39 mouse cellular contexts compared by ENCODE assay signal in the genomic region with DNA sequence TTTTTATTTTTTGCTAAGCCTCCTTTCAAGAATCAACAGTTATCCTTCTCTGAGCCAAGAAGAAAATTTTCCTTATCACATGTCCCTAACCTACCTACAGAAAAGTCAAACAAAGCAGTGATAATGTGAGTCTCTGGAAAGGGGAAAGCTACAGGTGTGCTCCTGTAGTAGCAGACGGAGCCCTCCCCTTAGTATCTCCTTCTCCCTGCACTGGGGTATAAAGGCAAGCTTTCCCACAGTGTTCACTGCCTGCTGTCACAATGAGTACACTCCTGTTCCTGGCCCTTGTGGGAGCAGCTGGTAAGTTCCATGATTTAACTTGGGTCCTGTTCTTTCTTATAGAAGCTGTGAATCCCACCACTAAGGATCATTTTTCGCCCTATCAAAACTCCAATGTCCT. TPM values are rescaled to one million over a fixed set of nuclear protein-coding genes. Genes with fewer than 3 reads are reported as not detected.
"Had no signal": no experiment of that assay in that cellular context is flagged by ENCODE, and none has a peak within 500 bp of the region (broad histone marks: within the 10 kb centered on the region; RNA-seq: fewer than 3 reads in every experiment).

Gene Try10, plus strand, starts transcription at position 174 of the 400 bp plus-strand sequence.

- ATAC-seq: forebrain, embryonic 16.5 days; hindbrain, postnatal 0 days had no signal

- H3K27ac ChIP-seq: gastrocnemius, adult 2 months; heart, adult 2 months; heart, embryonic 13.5 days; heart, embryonic 15.5 days; hindbrain, embryonic 13.5 days; hindbrain, embryonic 15.5 days; hindbrain, postnatal 0 days; kidney, embryonic 15.5 days; kidney, postnatal 0 days; limb, embryonic 13.5 days; limb, embryonic 15.5 days had no signal

- H3K27me3 ChIP-seq: heart, embryonic 13.5 days; heart, embryonic 15.5 days; hindbrain, embryonic 13.5 days; hindbrain, embryonic 15.5 days; kidney, embryonic 15.5 days; limb, embryonic 13.5 days; limb, embryonic 15.5 days had no signal

- H3K9me3 ChIP-seq: heart, embryonic 13.5 days; heart, embryonic 15.5 days; hindbrain, embryonic 13.5 days; hindbrain, embryonic 15.5 days; kidney, embryonic 15.5 days; limb, embryonic 13.5 days; limb, embryonic 15.5 days had no signal

- H3K9ac ChIP-seq: heart, embryonic 13.5 days; heart, embryonic 15.5 days; hindbrain, embryonic 13.5 days; hindbrain, embryonic 15.5 days; kidney, embryonic 15.5 days; limb, embryonic 13.5 days; limb, embryonic 15.5 days had no signal

- H3K36me3 ChIP-seq: heart, embryonic 13.5 days; heart, embryonic 15.5 days; hindbrain, embryonic 13.5 days; hindbrain, embryonic 15.5 days; kidney, embryonic 15.5 days; limb, embryonic 13.5 days; limb, embryonic 15.5 days had no signal

- H3K4me2 ChIP-seq: heart, embryonic 11.5 days; heart, embryonic 13.5 days; heart, embryonic 15.5 days; hindbrain, embryonic 13.5 days; hindbrain, embryonic 15.5 days; kidney, embryonic 15.5 days; limb, embryonic 13.5 days; limb, embryonic 15.5 days had no signal

- H3K4me3 ChIP-seq: gastrocnemius, adult 2 months; heart, adult 2 months; heart, embryonic 13.5 days; heart, embryonic 15.5 days; hindbrain, embryonic 13.5 days; hindbrain, embryonic 15.5 days; kidney, embryonic 15.5 days; limb, embryonic 13.5 days; limb, embryonic 15.5 days had no signal

- H3K4me1 ChIP-seq: heart, embryonic 13.5 days; heart, embryonic 15.5 days; hindbrain, embryonic 13.5 days; hindbrain, embryonic 15.5 days; kidney, embryonic 15.5 days; limb, embryonic 13.5 days; limb, embryonic 15.5 days had no signal

- DNase-seq: gastrocnemius, adult 2 months; gastrocnemius, postnatal 10 days; gastrocnemius, postnatal 25 days; heart, adult 11 months; heart, adult 2 months; heart, postnatal 14 days; heart, postnatal 36 days; kidney, adult 11 months; kidney, adult 2 months; kidney, adult 9 months; kidney, postnatal 14 days; kidney, postnatal 36 days; layer of hippocampus, postnatal 36 days; left cerebral cortex, postnatal 4 days had no signal

RNA-seq across cellular contexts. Expression of gene Try10, which starts in this region (rescaled TPM):
- total RNA-seq: gastrocnemius, adult 2 months; gastrocnemius, postnatal 10 days; gastrocnemius, postnatal 25 days; gastrocnemius, postnatal 4 days; heart, adult 2 months; heart, postnatal 14 days; heart, postnatal 36 days; hematopoietic stem cell, adult 5-6 weeks; hindbrain, postnatal 0 days; layer of hippocampus, adult 18-20 months; layer of hippocampus, adult 8-10 months; layer of hippocampus, postnatal 14 days; layer of hippocampus, postnatal 36 days; left cerebral cortex, adult 18-20 months; left cerebral cortex, adult 8-10 months; left cerebral cortex, postnatal 10 days; left cerebral cortex, postnatal 25 days; left cerebral cortex, postnatal 4 days had no signal
- polyA plus RNA-seq: forebrain, embryonic 16.5 days; frontal cortex, adult 2 months; heart, adult 2 months; heart, embryonic 11.5 days; heart, embryonic 13.5 days; heart, postnatal 0 days; hindbrain, embryonic 11.5 days; hindbrain, embryonic 13.5 days; hindbrain, embryonic 15.5 days; hindbrain, postnatal 0 days; kidney, adult 2 months; kidney, postnatal 0 days; limb, embryonic 11.5 days; limb, embryonic 13.5 days; limb, embryonic 15.5 days; liver, adult 2 months had no signal
